Mouse (Mus musculus) lung, postnatal 0 days (tissue): ENCODE measurements at regions not wholly inside any gene's neighbourhood (a gene's known extent, or its start where the extent isn't known, plus 50 kb on each side); places are given as distances from the start of the nearest gene placed in this dataset.

Experiments
- ATAC-seq: fragments of 200-750 bp; cut with Nextera tagmentation; 2 replicates; pipeline ENCODE4 v1.8.0; 2017; ENCODE audit warnings: moderate library complexity
- DNase-seq: peaks from one replicate; pipeline ENCODE4 v3.0.0-alpha.2; 2016; ENCODE audit warnings: low spot score
- H3K27ac ChIP-seq: fragments of 300-500 bp; sonication (generic); 2 replicates; pipeline ENCODE4 v1.5.1; 2014; ENCODE audit warnings: antibody characterized with exemption, mild to moderate bottlenecking, low read length, mixed read lengths
- H3K27me3 ChIP-seq: fragments of 300-500 bp; sonication (generic); replicated peaks from 2 replicates; pipeline ENCODE4 v1.6.1; 2014; ENCODE audit warnings: low read length, mixed read lengths; ENCODE audit not compliant: insufficient read depth
- H3K36me3 ChIP-seq: fragments of 300-500 bp; sonication (generic); 2 replicates; pipeline ENCODE4 v1.6.1; 2014; ENCODE audit warnings: low read length, mixed read lengths; ENCODE audit not compliant: insufficient read depth
- H3K4me1 ChIP-seq: fragments of 300-500 bp; sonication (generic); 2 replicates; pipeline ENCODE4 v1.6.1; 2014; ENCODE audit warnings: antibody characterized with exemption, low read depth, low read length, mixed read lengths; ENCODE audit not compliant: insufficient read depth
- H3K4me2 ChIP-seq: fragments of 300-500 bp; sonication (generic); replicated peaks from 2 replicates; pipeline ENCODE4 v1.6.1; 2014; ENCODE audit warnings: low read depth, mild to moderate bottlenecking, low read length, moderate library complexity, mixed read lengths
- H3K4me3 ChIP-seq: fragments of 300-500 bp; sonication (generic); 2 replicates; pipeline ENCODE4 v1.5.1; 2014; ENCODE audit warnings: low read depth, low read length
- H3K9ac ChIP-seq: fragments of 300-500 bp; sonication (generic); replicated peaks from 2 replicates; pipeline ENCODE4 v1.6.1; 2014; ENCODE audit warnings: low read depth, mild to moderate bottlenecking
- H3K9me3 ChIP-seq: fragments of 300-500 bp; sonication (generic); 2 replicates; pipeline ENCODE4 v1.6.1; 2016; ENCODE audit warnings: low read length, mixed read lengths
- CTCF ChIP-seq: IDR thresholded peaks from 2 replicates; pipeline ENCODE4 v1.5.1; 2016; ENCODE audit warnings: antibody characterized with exemption, mild to moderate bottlenecking
- EP300 ChIP-seq: IDR thresholded peaks from 2 replicates; pipeline ENCODE4 v1.6.1; 2016; ENCODE audit warnings: antibody characterized with exemption, mild to moderate bottlenecking, control low read depth
- WGBS: fragments of 180-500 bp; shearing (Covaris S2); extraction: QIAGEN DNeasy Blood & Tissue Kit; methylation state at CpG from one replicate; pipeline ENCODE4 v1.1.7; 2014; 5-methylcytosine and 5-hydroxymethylcytosine counted together

DNA sequence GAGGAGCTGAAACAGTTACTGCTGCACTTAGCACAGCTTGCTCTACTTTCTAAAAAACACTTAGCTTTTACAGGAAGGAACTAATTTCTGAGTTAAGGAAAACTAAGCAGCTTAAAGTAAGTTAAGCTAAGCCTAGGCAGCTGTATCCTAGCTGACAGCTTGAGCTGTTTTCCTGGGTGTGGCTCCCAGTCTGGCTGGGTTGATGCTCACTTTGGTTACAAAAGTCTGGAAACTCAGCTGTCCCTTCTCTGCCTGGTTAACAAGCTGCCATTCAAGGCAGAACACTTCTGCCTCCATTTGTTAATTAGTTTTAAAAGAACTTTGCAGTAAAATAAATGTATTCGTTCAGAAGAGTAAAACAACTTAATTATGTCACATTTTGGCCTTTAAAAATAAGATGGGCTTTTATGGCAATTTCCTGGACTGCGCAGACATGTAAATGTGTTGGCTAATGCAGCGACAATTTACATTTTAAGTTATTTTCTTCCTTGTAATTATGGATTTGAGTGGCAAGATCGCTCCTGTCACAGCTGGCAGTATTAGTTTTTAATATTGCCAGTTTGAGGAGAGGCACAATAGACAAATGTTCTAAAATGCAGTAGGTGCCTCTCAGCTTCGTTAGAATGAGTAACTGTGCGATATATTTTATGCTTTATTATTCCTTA lies 406.2 kb downstream of the Hace1 start:
- no peak overlapping the region for H3K27ac ChIP-seq
- WGBS, result 81% methylated on average over 6 of the region's 6 CpGs
- no peak overlapping the region for H3K9ac ChIP-seq
- TF ChIP-seq EP300, result no peak
- TF ChIP-seq CTCF, result no peak
- no peaks in the 10 kb centered on the region for H3K36me3 ChIP-seq
- DNase-seq, result no peak
- H3K4me1 ChIP-seq, result no peaks in the 10 kb centered on the region
- H3K27me3 ChIP-seq, result no peaks in the 10 kb centered on the region
- no peak for ATAC-seq
- no peak overlapping the region for H3K4me2 ChIP-seq
- H3K9me3 ChIP-seq, result no peaks in the 10 kb centered on the region
- no peak overlapping the region for H3K4me3 ChIP-seq

DNA sequence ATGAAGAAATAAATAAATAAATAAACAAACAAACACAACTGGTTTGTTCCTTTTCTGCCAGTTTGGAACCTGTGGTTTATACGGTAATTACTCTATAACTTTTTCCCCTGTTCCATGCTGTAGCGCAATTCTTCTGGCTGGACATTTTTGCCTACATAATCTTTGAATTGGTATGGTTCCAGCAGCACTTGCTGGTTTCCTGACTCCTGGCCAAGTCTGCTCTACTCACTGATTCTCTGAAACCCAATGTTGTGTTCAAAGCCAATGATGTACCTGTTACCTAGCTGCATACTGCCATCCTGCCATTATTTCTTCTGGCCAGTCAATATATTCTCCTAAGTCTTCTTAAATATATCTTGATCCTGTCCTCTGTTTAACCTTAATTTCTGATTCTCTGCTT lies 408.7 kb downstream of the Hace1 start:
- Histone ChIP-seq H3K27me3 (no peaks in the 10 kb centered on the region), H3K9ac (no peak overlapping the region), H3K9me3 (no peaks in the 10 kb centered on the region), H3K36me3 (no peaks in the 10 kb centered on the region), H3K4me1 (no peaks in the 10 kb centered on the region), H3K27ac (no peak overlapping the region), H3K4me3 (no peak overlapping the region), H3K4me2 (no peak overlapping the region)
- DNase-seq (no peak), ATAC-seq (no peak)
- 86% methylated on average over 2 of the region's 2 CpGs for WGBS
- no peak for TF ChIP-seq EP300
- no peak for TF ChIP-seq CTCF

DNA sequence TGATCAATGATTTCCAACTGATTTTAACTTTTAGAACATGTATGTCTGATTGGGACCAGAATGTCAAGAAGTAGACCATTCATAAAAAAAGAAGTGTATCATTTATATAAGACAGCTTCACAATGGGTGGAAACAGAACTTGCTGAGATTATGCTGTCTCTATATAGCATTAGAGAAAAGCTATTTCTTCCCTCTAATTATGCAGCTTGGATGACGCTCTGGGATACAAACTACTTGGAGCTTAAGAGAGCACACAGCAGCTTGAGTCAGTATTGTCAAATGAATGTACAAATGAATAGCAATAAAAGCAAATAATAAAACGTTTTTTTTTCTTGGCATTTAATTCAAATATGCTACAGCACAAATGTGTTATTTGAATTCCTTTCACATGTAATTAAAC lies 428.7 kb downstream of the Hace1 start:
- TF ChIP-seq CTCF (no peak), EP300 (no peak)
- ATAC-seq (no peak), DNase-seq (no peak)
- Histone ChIP-seq H3K36me3 (no peaks in the 10 kb centered on the region), H3K27me3 (no peaks in the 10 kb centered on the region), H3K4me3 (no peak overlapping the region), H3K9me3 (no peaks in the 10 kb centered on the region), H3K9ac (no peak overlapping the region), H3K4me2 (no peak overlapping the region), H3K27ac (no peak overlapping the region), H3K4me1 (no peaks in the 10 kb centered on the region)
- WGBS, result 44% methylated on average over 2 of the region's 2 CpGs

DNA sequence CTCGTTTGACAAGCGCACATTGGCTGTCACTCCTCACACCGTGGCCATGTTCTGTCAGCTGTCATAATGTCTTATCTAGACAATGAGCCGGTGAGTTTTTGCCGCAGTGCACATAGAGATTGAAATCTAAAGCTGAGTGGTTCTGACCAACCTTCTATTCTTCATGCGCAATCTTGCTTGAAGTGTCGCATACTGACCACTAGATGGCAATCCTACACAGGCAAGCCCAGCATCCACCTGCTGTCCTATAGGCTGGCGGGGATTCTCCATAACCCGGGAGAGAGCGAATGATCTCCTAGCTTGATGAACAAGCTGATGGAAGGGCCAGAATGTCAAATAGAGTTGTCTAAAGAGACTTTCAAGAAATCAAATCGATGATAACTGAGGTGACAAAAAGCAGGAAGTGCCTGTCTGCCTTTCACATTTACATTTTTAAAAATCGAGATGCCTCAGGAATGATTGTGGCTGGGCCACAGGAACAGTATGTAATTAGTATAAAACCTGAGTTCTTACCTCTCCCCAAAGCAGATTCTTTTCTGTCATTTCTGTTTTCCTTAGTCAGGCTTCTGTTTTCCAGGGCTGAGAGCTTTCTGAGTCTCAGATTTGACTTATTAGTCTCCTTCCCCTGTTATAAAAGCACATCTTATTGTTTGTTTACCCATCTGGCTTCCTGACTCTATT lies 434.4 kb downstream of the Hace1 start:
- DNase-seq, result peak; percentile 64
- Histone ChIP-seq H3K4me3 (no peak overlapping the region), H3K27me3 (no peaks in the 10 kb centered on the region), H3K9ac (no peak overlapping the region), H3K9me3 (no peaks in the 10 kb centered on the region), H3K36me3 (no peaks in the 10 kb centered on the region), H3K4me2 (no peak overlapping the region), H3K27ac (no peak overlapping the region), H3K4me1 (no peaks in the 10 kb centered on the region)
- TF ChIP-seq CTCF (peak; percentile 84), EP300 (no peak)
- peak; percentile 54 for ATAC-seq
- 23% methylated on average over 12 of the region's 12 CpGs for WGBS

DNA sequence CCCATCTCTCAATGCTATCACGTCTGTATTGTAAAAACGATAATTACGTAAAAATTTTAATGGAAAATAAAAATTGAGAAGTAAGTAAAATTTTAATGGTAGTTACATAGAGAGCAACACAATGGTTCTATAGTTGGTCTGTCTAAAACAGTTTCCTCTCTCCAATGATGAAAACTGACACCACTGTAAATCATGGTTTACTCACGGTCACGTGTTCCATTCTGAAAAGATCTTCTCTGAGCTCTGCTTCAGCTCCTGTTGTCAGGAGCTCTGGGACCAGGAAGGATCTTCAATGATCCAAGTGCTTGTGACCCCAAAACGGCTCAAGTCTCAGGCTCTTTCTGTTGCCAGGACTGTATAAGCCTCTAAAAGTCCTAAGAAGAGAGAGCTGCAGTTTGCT lies 435.0 kb downstream of the Hace1 start:
- H3K9ac ChIP-seq, result no peak overlapping the region
- TF ChIP-seq EP300 (no peak), CTCF (no peak)
- H3K27me3 ChIP-seq, result no peaks in the 10 kb centered on the region
- ATAC-seq, result no peak
- H3K4me1 ChIP-seq, result no peaks in the 10 kb centered on the region
- H3K4me3 ChIP-seq, result no peak overlapping the region
- no peak overlapping the region for H3K27ac ChIP-seq
- 64% methylated on average over 6 of the region's 6 CpGs for WGBS
- H3K4me2 ChIP-seq, result no peak overlapping the region
- no peak for DNase-seq
- no peaks in the 10 kb centered on the region for H3K9me3 ChIP-seq
- no peaks in the 10 kb centered on the region for H3K36me3 ChIP-seq

DNA sequence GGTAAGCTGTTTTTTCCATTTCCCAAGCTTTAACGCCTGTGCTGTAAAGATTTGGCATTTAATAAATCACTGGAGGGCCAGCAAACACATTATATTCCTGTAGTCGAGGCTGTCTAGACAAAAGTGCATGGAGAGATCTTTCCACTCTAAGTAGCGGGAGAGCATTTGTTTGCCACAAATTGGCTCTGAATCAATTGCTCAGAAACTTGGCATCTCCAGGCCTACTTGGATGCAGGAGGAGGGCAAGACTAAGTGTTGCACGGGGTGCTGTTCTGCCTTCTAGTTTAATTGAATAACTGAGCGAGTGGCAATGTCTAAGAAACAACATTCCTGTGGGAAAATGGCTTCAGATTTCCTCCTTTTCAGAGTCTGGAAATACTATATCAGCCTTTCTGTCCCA lies 438.7 kb downstream of the Hace1 start:
- H3K9me3 ChIP-seq, result no peaks in the 10 kb centered on the region
- DNase-seq (no peak), ATAC-seq (no peak)
- no peak overlapping the region for H3K9ac ChIP-seq
- no peaks in the 10 kb centered on the region for H3K36me3 ChIP-seq
- H3K27ac ChIP-seq, result no peak overlapping the region
- 52% methylated on average over 5 of the region's 5 CpGs for WGBS
- H3K4me2 ChIP-seq, result no peak overlapping the region
- TF ChIP-seq EP300 (no peak), CTCF (no peak)
- H3K27me3 ChIP-seq, result no peaks in the 10 kb centered on the region
- no peaks in the 10 kb centered on the region for H3K4me1 ChIP-seq
- H3K4me3 ChIP-seq, result no peak overlapping the region
